Mouse (Mus musculus) splenic B cell, adult 2 months (primary cell): ENCODE results near the gene Tmem129.

Experiments
- DNase-seq: peaks from one replicate; pipeline ENCODE4 v3.0.0-alpha.2; 2011; ENCODE audit warnings: low read depth, low spot score
- H3K27me3 ChIP-seq: 2 replicates; pipeline ENCODE4 v1.6.1; 2012; ENCODE audit warnings: mild to moderate bottlenecking, low read length, moderate library complexity, mixed read lengths; ENCODE audit not compliant: control insufficient read depth, poor library complexity, insufficient read depth, severe bottlenecking
- H3K36me3 ChIP-seq: 2 replicates; pipeline ENCODE4 v1.6.1; 2012; ENCODE audit warnings: mild to moderate bottlenecking, low read length, moderate library complexity, mixed read lengths; ENCODE audit not compliant: control insufficient read depth, poor library complexity, insufficient read depth, severe bottlenecking

Gene Tmem129

GRCm38 (mm10) chr5:33671659-33672058, 13.4 kb upstream of the Tmem129 start:
- Histone ChIP-seq H3K36me3 (peaks cover 2% of the 10 kb centered on the region; the same call in 1 of the 2 replicates), H3K27me3 (no peaks in the 10 kb centered on the region)
- DNase-seq, result no peak

- peaks cover 2% of the 10 kb centered on the region; the same call in 1 of the 2 replicates for H3K36me3 ChIP-seq
- H3K27me3 ChIP-seq, result no peaks in the 10 kb centered on the region
- peak; percentile 76 for DNase-seq
Measured at GRCm38 (mm10) chr5:33668223-33668622, 10.0 kb upstream of the Tmem129 start.

GRCm38 (mm10) chr5:33658664-33659050, 441 bp upstream of the Tmem129 start:
- no peaks in the 10 kb centered on the region for H3K27me3 ChIP-seq

GRCm38 (mm10) chr5:33657251-33657786, 897 bp downstream of the Tmem129 start:
- H3K36me3 ChIP-seq, result no peaks in the 10 kb centered on the region; the same call in none of the 2 replicates
- H3K27me3 ChIP-seq, result no peaks in the 10 kb centered on the region
- DNase-seq, result no peak

More at GRCm38 (mm10) chr5:33658664-33659050, 441 bp upstream of the Tmem129 start:
- no peaks in the 10 kb centered on the region; the same call in none of the 2 replicates for H3K36me3 ChIP-seq
- no peak for DNase-seq

- Histone ChIP-seq H3K36me3 (no peaks in the 10 kb centered on the region; the same call in none of the 2 replicates), H3K27me3 (no peaks in the 10 kb centered on the region)
- no peak for DNase-seq
Measured at GRCm38 (mm10) chr5:33656739-33657138, 1.5 kb downstream of the Tmem129 start.

GRCm38 (mm10) chr5:33655251-33655840, 2.9 kb downstream of the Tmem129 start:
- Histone ChIP-seq H3K36me3 (no peaks in the 10 kb centered on the region; the same call in none of the 2 replicates), H3K27me3 (no peaks in the 10 kb centered on the region)
- DNase-seq, result peak; percentile 67

- H3K27me3 ChIP-seq, result no peaks in the 10 kb centered on the region; the same call in 1 of the 2 replicates
- no peak for DNase-seq
- H3K36me3 ChIP-seq, result peaks cover 5% of the 10 kb centered on the region
Measured at GRCm38 (mm10) chr5:33654424-33654823, 3.8 kb downstream of the Tmem129 start.

- no peak for DNase-seq
- Histone ChIP-seq H3K36me3 (peaks cover 10% of the 10 kb centered on the region), H3K27me3 (no peaks in the 10 kb centered on the region; the same call in 1 of the 2 replicates)
Measured at GRCm38 (mm10) chr5:33652783-33653173, 5.4 kb downstream of the Tmem129 start.

GRCm38 (mm10) chr5:33651921-33652782, 6.1 kb downstream of the Tmem129 start, which contains the start of gene Slbp:
Slbp (minus strand) TSS chr5:33652574.
- H3K36me3 ChIP-seq, result peaks cover 10% of the 10 kb centered on the region

GRCm38 (mm10) chr5:33651541-33651920, 6.7 kb downstream of the Tmem129 start:
- H3K36me3 ChIP-seq, result peaks cover 10% of the 10 kb centered on the region
- DNase-seq, result peak; percentile 51
- H3K27me3 ChIP-seq, result no peaks in the 10 kb centered on the region; the same call in 1 of the 2 replicates

More at GRCm38 (mm10) chr5:33651921-33652782, 6.1 kb downstream of the Tmem129 start, which contains the start of gene Slbp:
- DNase-seq, result peak; percentile 96
- no peaks in the 10 kb centered on the region; the same call in 1 of the 2 replicates for H3K27me3 ChIP-seq

GRCm38 (mm10) chr5:33651017-33651416, 7.2 kb downstream of the Tmem129 start:
- DNase-seq, result no peak
- Histone ChIP-seq H3K27me3 (no peaks in the 10 kb centered on the region; the same call in 1 of the 2 replicates), H3K36me3 (peaks cover 11% of the 10 kb centered on the region)

- DNase-seq, result peak; percentile 72
- H3K27me3 ChIP-seq, result no peaks in the 10 kb centered on the region
- peaks cover 15% of the 10 kb centered on the region for H3K36me3 ChIP-seq
Measured at GRCm38 (mm10) chr5:33640652-33641051, 17.6 kb downstream of the Tmem129 start.

GRCm38 (mm10) chr5:33638826-33639225, 19.4 kb downstream of the Tmem129 start:
- no peak for DNase-seq
- peaks cover 7% of the 10 kb centered on the region for H3K36me3 ChIP-seq
- no peaks in the 10 kb centered on the region for H3K27me3 ChIP-seq

GRCm38 (mm10) chr5:33637606-33638350, 20.4 kb downstream of the Tmem129 start:
- Histone ChIP-seq H3K36me3 (peaks cover 7% of the 10 kb centered on the region), H3K27me3 (no peaks in the 10 kb centered on the region)
- no peak for DNase-seq
